Mouse (Mus musculus) lung, postnatal 25 days (tissue): ENCODE data around the gene Gm27029.
"Not testable (repeated sequence)": the region's sequence is repeated elsewhere in the genome, so short reads cannot be mapped to it uniquely, and the experiment has no call there.

ENCODE experiments used
- DNase-seq: peaks from one replicate; pipeline ENCODE4 v3.0.0; 2022; ENCODE audit warnings: low spot score

Gene Gm27029

GRCm38 (mm10) chr11:101455627-101456026 lies 31.0 kb upstream of the Gm27029 start:
- DNase-seq: no peak

- no peak for DNase-seq
These were observed 30.1 kb upstream of the Gm27029 start for GRCm38 (mm10) chr11:101454702-101455101.

GRCm38 (mm10) chr11:101452093-101452774 lies 27.6 kb upstream of the Gm27029 start:
- DNase-seq: no peak

- DNase-seq: no peak
These were observed 26.9 kb upstream of the Gm27029 start for GRCm38 (mm10) chr11:101451536-101451935.

- DNase-seq: no peak
These were observed 25.8 kb upstream of the Gm27029 start for GRCm38 (mm10) chr11:101450394-101450793.

- not testable (repeated sequence) for DNase-seq
These were observed 25.0 kb upstream of the Gm27029 start for GRCm38 (mm10) chr11:101449596-101449995.

GRCm38 (mm10) chr11:101448899-101449298 lies 24.3 kb upstream of the Gm27029 start:
- DNase-seq: no peak

GRCm38 (mm10) chr11:101448274-101448746 lies 23.7 kb upstream of the Gm27029 start, which contains the start of gene Ifi35:
Gene Ifi35 (plus strand): TSS chr11:101448407.
- peak; percentile 92 for DNase-seq

- no peak for DNase-seq
These were observed 23.2 kb upstream of the Gm27029 start for GRCm38 (mm10) chr11:101447786-101448185.

- DNase-seq: not testable (repeated sequence)
These were observed 22.3 kb upstream of the Gm27029 start for GRCm38 (mm10) chr11:101446860-101447259.

- DNase-seq: no peak
These were observed 21.7 kb upstream of the Gm27029 start for GRCm38 (mm10) chr11:101446319-101446718.

GRCm38 (mm10) chr11:101442760-101443159 lies 18.2 kb upstream of the Gm27029 start:
- no peak for DNase-seq

- peak; percentile 99 for DNase-seq
These were observed 17.6 kb upstream of the Gm27029 start, which contains the start of gene Rpl27 for GRCm38 (mm10) chr11:101442127-101442693. Gene Rpl27 (plus strand): TSS chr11:101442298.

- DNase-seq: not testable (repeated sequence)
These were observed 17.0 kb upstream of the Gm27029 start for GRCm38 (mm10) chr11:101441450-101442126.

GRCm38 (mm10) chr11:101438006-101438405 lies 13.4 kb upstream of the Gm27029 start:
- DNase-seq: not testable (repeated sequence)

GRCm38 (mm10) chr11:101436916-101437315 lies 12.3 kb upstream of the Gm27029 start:
- DNase-seq: no peak

GRCm38 (mm10) chr11:101435831-101436230 lies 11.2 kb upstream of the Gm27029 start:
- DNase-seq: no peak

- no peak for DNase-seq
These were observed 8.8 kb upstream of the Gm27029 start for GRCm38 (mm10) chr11:101433396-101433795.

- no peak for DNase-seq
These were observed 6.7 kb upstream of the Gm27029 start for GRCm38 (mm10) chr11:101431327-101431726.

GRCm38 (mm10) chr11:101426165-101426564 lies 1.6 kb upstream of the Gm27029 start:
- DNase-seq: no peak

- peak; percentile 98 for DNase-seq
These were observed 573 bp upstream of the Gm27029 start, which contains the start of the genes Rundc1 and Ptges3l for GRCm38 (mm10) chr11:101424925-101425813. Gene Rundc1 (plus strand): TSS chr11:101425085. Gene Ptges3l (minus strand): TSS chr11:101425333.

GRCm38 (mm10) chr11:101420148-101420547 lies 4.4 kb downstream of the Gm27029 start:
- DNase-seq: no peak
